ENCODE assay signal across 8 mouse cellular contexts in the genomic region with DNA sequence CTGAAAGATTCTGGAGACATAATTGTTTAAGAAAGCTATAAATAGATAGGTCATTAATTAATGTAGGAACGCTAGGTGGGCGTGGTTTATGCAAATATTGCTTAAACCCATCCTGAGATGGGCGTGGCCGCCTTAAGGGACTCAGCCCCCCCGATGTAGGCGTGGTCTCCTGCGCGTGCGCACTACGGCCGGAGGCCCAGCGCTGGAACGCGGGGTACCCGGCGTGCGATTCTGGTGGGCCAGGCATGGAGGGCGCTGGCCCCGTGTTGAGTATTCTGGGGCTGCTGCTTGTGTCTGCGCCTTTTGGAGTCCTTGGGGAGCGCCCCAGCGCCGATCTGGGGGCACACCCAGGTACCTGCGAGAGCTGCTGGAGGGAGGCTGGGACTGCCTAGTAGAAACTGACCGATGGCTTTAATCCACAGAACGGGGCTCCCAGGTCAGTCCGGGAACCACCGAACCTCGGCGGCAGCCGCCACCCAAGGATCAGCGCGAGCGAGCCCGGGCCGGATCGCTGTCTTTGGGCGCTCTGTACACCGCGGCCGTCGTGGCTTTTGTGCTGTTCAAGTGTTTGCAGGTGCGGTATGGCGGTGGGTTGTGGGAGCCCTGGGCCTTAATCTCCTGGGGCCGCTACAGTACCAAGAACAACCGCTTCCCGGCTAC. TPM values are rescaled to one million over a fixed set of nuclear protein-coding genes. Genes with fewer than 3 reads are reported as not detected.
DNase-seq lines count a peak whose midpoint lies in the region; ATAC-seq and TF ChIP-seq lines count a peak whose summit lies in the region.

No protein-coding gene starts in this region.

- no peak for TF ChIP-seq CTCF in ES-Bruce4 (IDR thresholded peaks at IDR 0.05; ENCODE audit: low read depth, low read length)
- TF ChIP-seq CTCF in heart, postnatal 0 days (IDR thresholded peaks at IDR 0.05; ENCODE audit: low read depth): no peak
- TF ChIP-seq CTCF in stomach, postnatal 0 days (IDR thresholded peaks at IDR 0.05; ENCODE audit: low read depth): peak; percentile 31; the same call in 1 of the 2 replicates

- H3K36me3 ChIP-seq in ES-Bruce4 (ENCODE audit: control insufficient read depth, insufficient read depth, low read length, poor library complexity, severe bottlenecking): 0 out of 2 replicates have a peak, but pooled peaks cover 5% of the 10 kb centered on the region
- peaks cover 28% of the 10 kb centered on the region; the same call in 1 of the 2 replicates for H3K36me3 ChIP-seq in forebrain, embryonic 12.5 days (replicated peaks)
- peaks cover 15% of the 10 kb centered on the region for H3K36me3 ChIP-seq in heart, postnatal 0 days (replicated peaks; ENCODE audit: control insufficient read depth, insufficient read depth, low read length)
- H3K36me3 ChIP-seq in liver, embryonic 16.5 days (ENCODE audit: control insufficient read depth, insufficient read depth): peaks cover 24% of the 10 kb centered on the region
- peaks cover 11% of the 10 kb centered on the region; the same call in 1 of the 2 replicates for H3K36me3 ChIP-seq in neural tube, embryonic 12.5 days
- H3K36me3 ChIP-seq in stomach, postnatal 0 days (ENCODE audit: control insufficient read depth, insufficient read depth, low read length): no peaks in the 10 kb centered on the region

- H3K9me3 ChIP-seq in ES-Bruce4 (replicated peaks; ENCODE audit: control insufficient read depth, insufficient read depth, low read length, poor library complexity, severe bottlenecking): no peaks in the 10 kb centered on the region
- H3K9me3 ChIP-seq in forebrain, embryonic 12.5 days: no peaks in the 10 kb centered on the region
- H3K9me3 ChIP-seq in heart, postnatal 0 days (replicated peaks; ENCODE audit: control insufficient read depth, low read length): no peaks in the 10 kb centered on the region
- H3K9me3 ChIP-seq in liver, embryonic 16.5 days (replicated peaks; ENCODE audit: control insufficient read depth, low read length): no peaks in the 10 kb centered on the region
- no peaks in the 10 kb centered on the region for H3K9me3 ChIP-seq in neural tube, embryonic 12.5 days
- no peaks in the 10 kb centered on the region for H3K9me3 ChIP-seq in stomach, postnatal 0 days (ENCODE audit: control insufficient read depth, low read length)

- H3K9ac ChIP-seq in ES-Bruce4 (ENCODE audit: low read depth, poor library complexity, severe bottlenecking): peak overlapping the region; percentile 91
- H3K9ac ChIP-seq in forebrain, embryonic 12.5 days: peak overlapping the region; percentile 79
- H3K9ac ChIP-seq in heart, postnatal 0 days (replicated peaks; ENCODE audit: low read depth, low read length): peak overlapping the region; percentile 90
- H3K9ac ChIP-seq in liver, embryonic 16.5 days (ENCODE audit: low read depth, low read length): peak overlapping the region; percentile 89
- peak overlapping the region; percentile 69 for H3K9ac ChIP-seq in neural tube, embryonic 12.5 days
- peak overlapping the region; percentile 86 for H3K9ac ChIP-seq in stomach, postnatal 0 days (ENCODE audit: low read length)

- no peaks in the 10 kb centered on the region for H3K27me3 ChIP-seq in ES-Bruce4 (ENCODE audit: control insufficient read depth, insufficient read depth, low read length, poor library complexity, severe bottlenecking)
- peaks cover 3% of the 10 kb centered on the region; the same call in 1 of the 2 replicates for H3K27me3 ChIP-seq in forebrain, embryonic 12.5 days
- H3K27me3 ChIP-seq in heart, postnatal 0 days (ENCODE audit: control insufficient read depth, insufficient read depth, low read length): no peaks in the 10 kb centered on the region
- H3K27me3 ChIP-seq in liver, embryonic 16.5 days (ENCODE audit: control insufficient read depth, insufficient read depth, low read depth, low read length): no peaks in the 10 kb centered on the region
- no peaks in the 10 kb centered on the region for H3K27me3 ChIP-seq in neural tube, embryonic 12.5 days (replicated peaks)
- no peaks in the 10 kb centered on the region for H3K27me3 ChIP-seq in stomach, postnatal 0 days (ENCODE audit: control insufficient read depth, insufficient read depth, low read length)

- WGBS in forebrain, embryonic 12.5 days: under 1% methylated on average over 47 of the region's 47 CpGs
- WGBS in heart, postnatal 0 days: under 1% methylated on average over 47 of the region's 47 CpGs
- WGBS in liver, embryonic 16.5 days (ENCODE audit: insufficient replicate concordance): under 1% methylated on average over 47 of the region's 47 CpGs
- WGBS in neural tube, embryonic 12.5 days: under 1% methylated on average over 47 of the region's 47 CpGs
- WGBS in stomach, postnatal 0 days: under 1% methylated on average over 47 of the region's 47 CpGs

- DNase-seq in c-Kit-positive CD71-positive TER-119-positive erythroid progenitor cells, embryonic 14.5 days (ENCODE audit: low spot score): peak; percentile 95
- DNase-seq in heart, postnatal 0 days (ENCODE audit: low spot score): peak; percentile 93
- DNase-seq in kidney, postnatal 4 days: peak; percentile 97 to 98
- DNase-seq in stomach, postnatal 0 days (ENCODE audit: low spot score): peak; percentile 94

- no peaks in the 10 kb centered on the region for H3K4me1 ChIP-seq in ES-Bruce4 (ENCODE audit: control insufficient read depth, insufficient read depth, low read length)
- peaks cover 36% of the 10 kb centered on the region for H3K4me1 ChIP-seq in forebrain, embryonic 12.5 days
- H3K4me1 ChIP-seq in heart, postnatal 0 days (ENCODE audit: control insufficient read depth, insufficient read depth): peaks cover 21% of the 10 kb centered on the region
- H3K4me1 ChIP-seq in liver, embryonic 16.5 days (ENCODE audit: control insufficient read depth, low read depth, low read length): peaks cover 41% of the 10 kb centered on the region
- H3K4me1 ChIP-seq in neural tube, embryonic 12.5 days: peaks cover 25% of the 10 kb centered on the region
- no peaks in the 10 kb centered on the region for H3K4me1 ChIP-seq in stomach, postnatal 0 days (replicated peaks; ENCODE audit: control insufficient read depth, insufficient read depth)

- TF ChIP-seq EP300 in ES-Bruce4 (IDR thresholded peaks at IDR 0.05; ENCODE audit: insufficient read depth, low read depth, low read length): no peak
- TF ChIP-seq EP300 in heart, postnatal 0 days (IDR thresholded peaks at IDR 0.05; ENCODE audit: low read depth): no peak
- TF ChIP-seq EP300 in stomach, postnatal 0 days (optimal IDR thresholded peaks at IDR 0.05): peak; percentile 45

- H3K27ac ChIP-seq in ES-Bruce4 (ENCODE audit: insufficient read depth, low read length): no peak overlapping the region
- H3K27ac ChIP-seq in forebrain, embryonic 12.5 days: peak overlapping the region; percentile 93
- H3K27ac ChIP-seq in heart, postnatal 0 days (ENCODE audit: low read depth): peak overlapping the region; percentile 92
- peak overlapping the region; percentile 85 for H3K27ac ChIP-seq in liver, embryonic 16.5 days (ENCODE audit: low read length)
- H3K27ac ChIP-seq in neural tube, embryonic 12.5 days: peak overlapping the region; percentile 54; the same call in 1 of the 2 replicates
- peak overlapping the region; percentile 89 for H3K27ac ChIP-seq in stomach, postnatal 0 days (replicated peaks)

- H3K4me2 ChIP-seq in forebrain, embryonic 12.5 days: peak overlapping the region; percentile 60
- peak overlapping the region; percentile 82 for H3K4me2 ChIP-seq in heart, postnatal 0 days (ENCODE audit: low read depth, low read length)
- peak overlapping the region; percentile 93 for H3K4me2 ChIP-seq in liver, embryonic 16.5 days (ENCODE audit: low read depth, low read length)
- H3K4me2 ChIP-seq in neural tube, embryonic 12.5 days (replicated peaks): peak overlapping the region; percentile 73
- H3K4me2 ChIP-seq in stomach, postnatal 0 days (replicated peaks; ENCODE audit: low read depth): peak overlapping the region; percentile 74

- ATAC-seq in forebrain, embryonic 12.5 days (ENCODE audit: low FRiP score): peak; percentile 91
- ATAC-seq in heart, postnatal 0 days (ENCODE audit: insufficient read depth, low read depth): peak; percentile 89
- peak; percentile 78 for ATAC-seq in liver, embryonic 16.5 days (ENCODE audit: low read depth)
- peak; percentile 91 for ATAC-seq in neural tube, embryonic 12.5 days (ENCODE audit: low FRiP score, low read depth)
- peak; percentile 84 for ATAC-seq in stomach, postnatal 0 days (ENCODE audit: low FRiP score, low TSS enrichment)

- TF ChIP-seq POLR2A in ES-Bruce4 (IDR thresholded peaks at IDR 0.05; ENCODE audit: insufficient read depth, low read length): peak; percentile 95

- H3K4me3 ChIP-seq in ES-Bruce4 (ENCODE audit: low read depth, low read length): peak overlapping the region; percentile 92
- H3K4me3 ChIP-seq in forebrain, embryonic 12.5 days (replicated peaks): peak overlapping the region; percentile 72
- peak overlapping the region; percentile 91 for H3K4me3 ChIP-seq in heart, postnatal 0 days (ENCODE audit: low read depth, low read length)
- H3K4me3 ChIP-seq in liver, embryonic 16.5 days (ENCODE audit: low read depth, low read length): peak overlapping the region; percentile 89
- H3K4me3 ChIP-seq in neural tube, embryonic 12.5 days: peak overlapping the region; percentile 76
- H3K4me3 ChIP-seq in stomach, postnatal 0 days (ENCODE audit: low read depth, low read length): peak overlapping the region; percentile 73

RNA-seq across cellular contexts. Expression of a gene that starts 0.6 kb away (rescaled TPM):
- polyA plus RNA-seq in ES-Bruce4 (2011; ENCODE audit: insufficient read depth, insufficient read length, low read depth, missing spikeins): 16.5 and 17.8 TPM in 2 replicates
- 44.7 and 45.8 TPM in 2 replicates for polyA plus RNA-seq in forebrain, embryonic 12.5 days (2016; fragmentation: Nextera tagmentation; extraction: Ambion mirVana)
- total RNA-seq in heart, postnatal 0 days (2014; rRNA removed; ENCODE audit: low replicate concordance): 26.6 and 44.0 TPM in 2 replicates
- polyA plus RNA-seq in heart, postnatal 0 days (2015; fragmentation: Nextera tagmentation; extraction: Ambion mirVana): 81.7 and 82.4 TPM in 2 replicates
- polyA plus RNA-seq in liver, embryonic 16.5 days (2015; fragmentation: Nextera tagmentation; extraction: Ambion mirVana): 35.2 and 37.0 TPM in 2 replicates
- 54.0 and 54.6 TPM in 2 replicates for polyA plus RNA-seq in neural tube, embryonic 12.5 days (2016; fragmentation: Nextera tagmentation; extraction: Ambion mirVana)
- polyA plus RNA-seq in stomach, postnatal 0 days (2015; fragmentation: Nextera tagmentation; extraction: Ambion mirVana): 118 and 120 TPM in 2 replicates

RNA-seq across cellular contexts. Expression of a gene that starts 6.2 kb away (rescaled TPM):
- polyA plus RNA-seq in ES-Bruce4 (2011; ENCODE audit: insufficient read depth, insufficient read length, low read depth, missing spikeins): 33.1 and 40.8 TPM in 2 replicates
- 45.8 and 50.3 TPM in 2 replicates for polyA plus RNA-seq in forebrain, embryonic 12.5 days (2016; fragmentation: Nextera tagmentation; extraction: Ambion mirVana)
- 18.7 and 27.0 TPM in 2 replicates for total RNA-seq in heart, postnatal 0 days (2014; rRNA removed; ENCODE audit: low replicate concordance)
- polyA plus RNA-seq in heart, postnatal 0 days (2015; fragmentation: Nextera tagmentation; extraction: Ambion mirVana): 7.3 and 8.8 TPM in 2 replicates
- polyA plus RNA-seq in liver, embryonic 16.5 days (2015; fragmentation: Nextera tagmentation; extraction: Ambion mirVana): 32.7 and 34.6 TPM in 2 replicates
- 24.8 and 27.0 TPM in 2 replicates for polyA plus RNA-seq in neural tube, embryonic 12.5 days (2016; fragmentation: Nextera tagmentation; extraction: Ambion mirVana)
- polyA plus RNA-seq in stomach, postnatal 0 days (2015; fragmentation: Nextera tagmentation; extraction: Ambion mirVana): 10.7 and 11.8 TPM in 2 replicates

RNA-seq across cellular contexts. Expression of a gene that starts 9.8 kb away (rescaled TPM):
- not detected in 2 replicates for polyA plus RNA-seq in ES-Bruce4 (2011; ENCODE audit: insufficient read depth, insufficient read length, low read depth, missing spikeins)
- not detected in 2 replicates for polyA plus RNA-seq in forebrain, embryonic 12.5 days (2016; fragmentation: Nextera tagmentation; extraction: Ambion mirVana)
- total RNA-seq in heart, postnatal 0 days (2014; rRNA removed; ENCODE audit: low replicate concordance): 2.8 TPM in 1 of 2 replicates, not detected in the other
- polyA plus RNA-seq in heart, postnatal 0 days (2015; fragmentation: Nextera tagmentation; extraction: Ambion mirVana): not detected in 2 replicates
- 0.21 and 0.27 TPM in 2 replicates for polyA plus RNA-seq in liver, embryonic 16.5 days (2015; fragmentation: Nextera tagmentation; extraction: Ambion mirVana)
- 0.17 TPM in 1 of 2 replicates, not detected in the other for polyA plus RNA-seq in neural tube, embryonic 12.5 days (2016; fragmentation: Nextera tagmentation; extraction: Ambion mirVana)
- not detected in 2 replicates for polyA plus RNA-seq in stomach, postnatal 0 days (2015; fragmentation: Nextera tagmentation; extraction: Ambion mirVana)

RNA-seq across cellular contexts. Expression of a gene that starts 13.4 kb away (rescaled TPM):
- 0.61 and 0.75 TPM in 2 replicates for polyA plus RNA-seq in ES-Bruce4 (2011; ENCODE audit: insufficient read depth, insufficient read length, low read depth, missing spikeins)
- 0.27 and 0.50 TPM in 2 replicates for polyA plus RNA-seq in forebrain, embryonic 12.5 days (2016; fragmentation: Nextera tagmentation; extraction: Ambion mirVana)
- 4.6 TPM in 1 of 2 replicates, not detected in the other for total RNA-seq in heart, postnatal 0 days (2014; rRNA removed; ENCODE audit: low replicate concordance)
- polyA plus RNA-seq in heart, postnatal 0 days (2015; fragmentation: Nextera tagmentation; extraction: Ambion mirVana): 0.80 and 1.1 TPM in 2 replicates
- 1.3 and 1.7 TPM in 2 replicates for polyA plus RNA-seq in liver, embryonic 16.5 days (2015; fragmentation: Nextera tagmentation; extraction: Ambion mirVana)
- polyA plus RNA-seq in neural tube, embryonic 12.5 days (2016; fragmentation: Nextera tagmentation; extraction: Ambion mirVana): 0.33 and 0.41 TPM in 2 replicates
- 2.6 and 3.1 TPM in 2 replicates for polyA plus RNA-seq in stomach, postnatal 0 days (2015; fragmentation: Nextera tagmentation; extraction: Ambion mirVana)

RNA-seq across cellular contexts. Expression of a gene that starts 30.2 kb away (rescaled TPM):
- 81.8 and 86.0 TPM in 2 replicates for polyA plus RNA-seq in ES-Bruce4 (2011; ENCODE audit: insufficient read depth, insufficient read length, low read depth, missing spikeins)
- polyA plus RNA-seq in forebrain, embryonic 12.5 days (2016; fragmentation: Nextera tagmentation; extraction: Ambion mirVana): 36.5 and 40.2 TPM in 2 replicates
- 25.7 and 67.0 TPM in 2 replicates for total RNA-seq in heart, postnatal 0 days (2014; rRNA removed; ENCODE audit: low replicate concordance)
- 109 TPM in 2 replicates for polyA plus RNA-seq in heart, postnatal 0 days (2015; fragmentation: Nextera tagmentation; extraction: Ambion mirVana)
- 30.0 and 48.9 TPM in 2 replicates for polyA plus RNA-seq in liver, embryonic 16.5 days (2015; fragmentation: Nextera tagmentation; extraction: Ambion mirVana)
- polyA plus RNA-seq in neural tube, embryonic 12.5 days (2016; fragmentation: Nextera tagmentation; extraction: Ambion mirVana): 83.5 and 93.0 TPM in 2 replicates
- polyA plus RNA-seq in stomach, postnatal 0 days (2015; fragmentation: Nextera tagmentation; extraction: Ambion mirVana): 2,018 and 2,237 TPM in 2 replicates
